Mouse (Mus musculus) R1 (cell line): Measurements from ENCODE around the gene Ccz1.

Source experiments
- DNase-seq: peaks from one replicate; pipeline ENCODE4 v3.0.0-alpha.2; 2018; ENCODE audit warnings: low read depth, low spot score

The Ccz1 gene

DNA sequence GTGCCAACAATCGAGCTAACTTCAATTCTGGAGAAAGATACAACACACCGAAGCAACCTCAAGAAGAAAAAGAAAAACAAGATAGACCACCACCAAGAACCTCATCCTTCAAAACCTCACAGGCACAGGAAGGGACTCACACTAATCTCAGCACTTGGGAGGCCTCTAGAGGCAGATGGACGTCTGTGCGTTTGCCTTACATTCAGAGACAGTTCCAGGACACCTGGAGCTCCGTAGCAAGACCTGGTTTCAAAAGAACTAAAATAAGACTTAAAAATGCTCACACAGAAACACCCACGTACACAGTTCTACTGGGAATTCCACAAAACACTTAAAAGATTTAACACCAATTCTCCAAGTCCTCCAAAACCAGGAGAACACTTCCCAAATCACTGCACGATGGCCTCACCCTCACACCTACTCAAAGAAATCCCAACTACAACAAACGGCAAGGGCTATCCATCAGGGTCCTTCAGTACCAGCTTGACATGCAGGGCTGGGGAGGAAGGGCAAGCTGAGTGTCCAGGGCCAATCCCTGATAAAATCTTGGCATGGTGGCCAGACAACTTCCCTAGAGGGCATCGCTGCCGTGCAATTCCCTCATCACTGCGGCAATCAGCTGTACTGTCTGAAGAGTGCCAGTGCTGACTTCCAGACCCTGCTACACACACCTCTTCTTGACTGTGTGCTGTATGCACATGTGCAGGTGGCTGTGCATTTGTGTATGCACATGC is 19.9 kb downstream of the Ccz1 start:
- DNase-seq: peak; percentile 28

DNA sequence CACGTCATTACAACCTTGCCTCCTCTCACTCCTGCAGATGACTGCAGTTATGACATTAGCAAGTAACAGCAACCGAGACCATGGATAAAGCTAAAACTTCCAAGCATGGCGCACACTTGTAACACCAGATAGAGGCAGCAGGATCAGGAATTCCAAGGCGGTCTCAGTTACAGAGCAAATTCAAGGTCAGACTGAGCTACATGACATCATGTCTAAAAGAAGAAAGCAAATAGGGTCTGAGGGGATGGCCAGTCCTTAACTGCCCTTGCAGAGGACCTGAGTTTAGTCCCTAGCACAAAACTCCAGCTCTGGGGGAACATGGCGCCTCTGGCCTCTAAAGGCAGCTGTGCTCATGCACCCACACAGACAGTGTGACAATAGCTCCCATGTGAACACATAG is 20.8 kb downstream of the Ccz1 start:
- DNase-seq: no peak

DNA sequence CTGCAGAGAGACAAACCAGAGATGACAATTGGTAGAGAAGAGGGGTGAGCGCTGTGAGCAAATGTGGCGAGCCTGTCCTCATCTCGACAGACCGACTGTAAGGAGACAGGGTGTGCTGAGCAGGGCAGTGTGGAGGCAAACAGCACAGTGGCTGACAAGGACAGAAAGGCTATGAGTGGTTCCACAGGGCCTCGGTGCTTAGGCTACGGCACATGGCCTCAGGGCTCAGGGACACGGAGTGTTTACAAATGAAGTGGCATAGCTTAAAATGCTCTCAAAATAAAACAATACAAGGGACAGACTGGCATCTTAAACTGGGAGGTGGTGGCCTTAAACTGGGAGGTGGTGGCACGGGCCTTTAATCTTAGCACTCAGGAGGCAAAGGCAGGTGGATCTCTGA is 21.4 kb downstream of the Ccz1 start:
- no peak for DNase-seq

DNA sequence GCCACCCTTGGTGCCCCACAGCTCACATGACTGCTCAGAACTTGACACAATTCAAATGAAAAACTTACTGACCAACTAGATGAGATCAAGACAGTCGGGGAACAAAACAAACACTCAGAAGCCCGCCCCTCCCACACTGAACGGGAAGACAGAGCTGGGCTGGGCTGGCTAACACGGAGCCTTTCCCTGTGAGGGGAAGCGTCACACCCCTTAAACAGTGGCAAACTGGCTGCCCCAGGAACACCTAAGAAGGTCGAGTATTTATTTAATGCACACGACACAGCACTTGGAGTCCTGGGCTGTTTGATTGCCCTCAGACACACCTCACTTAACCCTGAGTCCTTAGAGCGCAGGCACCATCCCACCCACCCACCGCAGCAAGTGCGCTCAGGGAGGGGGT is 22.0 kb downstream of the Ccz1 start:
- no peak for DNase-seq

- DNase-seq: no peak
Measured at GRCm38 (mm10) chr5:143990086-143990485, 24.6 kb downstream of the Ccz1 start.

DNA sequence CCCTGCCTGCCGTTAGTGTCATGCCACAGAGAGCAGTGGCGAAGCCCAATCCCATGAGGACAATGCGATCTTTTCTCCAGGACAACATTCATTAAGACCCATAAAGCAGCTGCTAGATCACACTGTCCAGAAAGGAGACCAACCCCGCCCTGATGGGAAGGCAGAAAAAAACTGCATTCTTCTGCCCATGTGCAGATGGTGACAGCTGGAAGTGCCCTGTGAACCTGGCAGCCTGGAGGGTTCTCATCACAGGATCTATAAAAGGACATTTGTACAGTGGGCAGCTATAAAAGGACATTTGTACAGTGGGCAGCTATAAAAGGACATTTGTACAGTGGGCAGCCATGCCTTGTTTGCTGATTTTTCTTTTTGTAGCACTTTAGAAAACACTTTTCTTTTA is 25.6 kb downstream of the Ccz1 start:
- no peak for DNase-seq

GRCm38 (mm10) chr5:143987596-143987995 is 27.1 kb downstream of the Ccz1 start:
- no peak for DNase-seq

DNA sequence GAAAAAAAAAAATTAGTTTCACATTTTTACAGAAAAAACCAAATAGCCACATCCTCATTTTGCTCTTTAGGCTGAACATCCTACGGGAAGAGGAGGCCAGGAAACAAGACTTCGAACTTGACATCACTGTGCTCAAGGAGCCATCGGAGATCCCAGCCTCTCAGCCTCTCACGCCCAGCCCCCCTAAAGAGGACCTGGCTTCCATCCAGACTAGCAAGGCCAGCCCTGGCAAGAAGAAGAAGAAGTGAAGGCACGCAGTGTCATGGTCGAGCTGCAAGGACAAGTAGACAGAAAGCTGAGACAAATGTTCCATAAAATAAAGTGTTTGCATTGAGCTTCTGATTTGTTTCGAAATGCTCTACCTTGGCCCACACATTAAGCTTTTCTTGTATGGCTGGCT is 29.3 kb downstream of the Ccz1 start:
- DNase-seq: no peak

DNA sequence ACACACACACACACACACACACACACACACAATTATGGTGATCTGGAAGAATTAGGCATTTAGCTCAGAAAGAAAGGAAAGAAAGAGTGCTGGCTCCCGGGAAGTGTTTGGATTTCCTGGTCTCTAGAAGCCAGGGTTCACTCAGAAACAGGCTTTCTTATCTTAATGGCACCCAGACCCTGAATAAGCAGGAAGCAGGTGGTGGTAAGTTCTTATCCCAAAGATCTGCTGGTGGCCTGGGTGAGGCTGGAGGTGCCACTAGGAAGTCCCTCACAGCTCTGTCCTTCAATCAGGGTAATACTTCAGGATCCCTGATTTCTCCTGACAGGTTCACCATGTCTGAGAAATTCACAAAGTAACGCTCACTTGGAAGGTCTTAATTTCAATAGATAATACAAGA is 32.3 kb downstream of the Ccz1 start:
- DNase-seq: no peak

- DNase-seq: peak; percentile 21
Measured at GRCm38 (mm10) chr5:143980858-143981257, 33.8 kb downstream of the Ccz1 start.

- no peak for DNase-seq
Measured at GRCm38 (mm10) chr5:143976726-143977431, 37.8 kb downstream of the Ccz1 start.

DNA sequence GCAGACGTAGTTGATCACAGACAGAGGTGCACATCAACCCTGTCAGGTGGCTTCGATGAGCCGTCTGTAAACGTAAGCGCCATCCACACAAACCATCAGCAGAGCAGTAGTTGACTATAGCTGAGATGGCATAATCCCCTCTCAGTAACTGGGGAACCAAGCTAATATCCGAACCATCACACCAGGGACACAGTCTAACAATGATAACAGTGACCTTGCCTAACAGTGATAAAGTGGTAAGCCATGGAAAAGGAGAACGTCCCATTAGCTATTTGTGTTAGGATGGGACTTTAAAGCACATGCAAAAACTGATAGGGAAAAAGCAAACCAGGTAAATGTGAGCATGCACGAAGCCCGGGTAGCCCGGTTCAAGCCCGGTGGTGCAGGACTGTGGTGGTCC is 38.4 kb downstream of the Ccz1 start:
- no peak for DNase-seq

DNA sequence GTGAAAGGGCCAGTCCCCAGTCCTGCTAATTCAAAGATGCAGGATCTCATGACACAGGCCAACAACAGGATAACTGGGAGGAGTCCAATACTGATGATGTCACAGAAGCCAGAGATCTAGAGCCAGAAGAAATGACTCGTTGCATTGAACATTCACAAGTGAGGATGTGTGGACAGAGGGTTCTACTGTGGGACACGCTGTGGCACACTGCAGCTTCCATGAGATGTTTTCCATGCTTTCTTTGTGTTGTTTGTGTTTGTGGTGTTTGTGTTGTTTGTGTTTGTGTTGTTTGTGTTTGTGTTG is 39.1 kb downstream of the Ccz1 start:
- DNase-seq: no peak

GRCm38 (mm10) chr5:143974931-143975630 is 39.6 kb downstream of the Ccz1 start:
- peak; percentile 71 for DNase-seq

GRCm38 (mm10) chr5:143972628-143973027 is 42.0 kb downstream of the Ccz1 start:
- no peak for DNase-seq

DNA sequence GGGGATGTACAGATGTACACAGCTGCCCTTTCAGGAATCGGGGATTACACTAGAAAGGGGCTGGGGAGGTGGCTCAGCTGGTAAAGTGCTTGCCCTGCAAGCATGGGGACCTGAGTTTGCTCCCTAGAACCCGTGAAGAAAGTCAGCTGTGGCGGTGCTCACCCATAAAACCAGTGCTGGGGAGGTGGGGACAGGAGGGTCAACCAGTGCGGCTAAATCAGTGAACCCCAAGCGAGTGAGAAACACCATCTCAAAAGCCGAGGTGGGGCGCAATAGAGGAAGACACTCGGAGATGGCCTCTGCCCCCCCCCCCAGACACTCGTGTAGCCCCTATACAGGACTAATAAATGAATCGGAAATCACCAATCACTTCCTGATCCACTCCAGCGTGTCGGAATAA is 48.0 kb downstream of the Ccz1 start:
- no peak for DNase-seq

- no peak for DNase-seq
Measured at GRCm38 (mm10) chr5:143965586-143966345, 48.9 kb downstream of the Ccz1 start.

DNA sequence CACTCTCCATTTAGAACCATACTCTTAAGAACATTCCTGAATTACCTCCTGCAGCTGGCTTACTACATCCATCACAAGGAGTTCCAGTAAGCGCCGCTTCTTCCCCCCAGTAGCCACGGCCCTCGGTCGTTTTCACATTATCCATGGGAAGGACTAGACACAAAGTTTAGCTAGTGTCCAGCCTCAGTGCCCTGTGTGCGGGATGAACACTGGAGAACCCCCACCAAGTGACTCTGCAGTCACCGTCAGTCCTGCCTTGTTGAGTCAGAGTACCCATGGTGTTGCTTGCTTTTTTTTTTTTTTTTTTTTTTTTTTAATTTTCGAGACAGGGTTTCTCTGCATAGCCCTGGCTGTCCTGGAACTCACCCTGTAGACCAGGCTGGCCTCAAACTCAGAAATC is 53.5 kb downstream of the Ccz1 start:
- no peak for DNase-seq

GRCm38 (mm10) chr5:143959551-143959950 is 55.1 kb downstream of the Ccz1 start:
- DNase-seq: no peak

GRCm38 (mm10) chr5:143957101-143957500 is 57.6 kb downstream of the Ccz1 start:
- no peak for DNase-seq

GRCm38 (mm10) chr5:143950016-143950415 is 64.7 kb downstream of the Ccz1 start:
- DNase-seq: no peak

- no peak for DNase-seq
Measured at GRCm38 (mm10) chr5:143948361-143948760, 66.3 kb downstream of the Ccz1 start.
